Mouse (Mus musculus) neural tube, embryonic 14.5 days (tissue): ENCODE data around the gene Rcc2. TPM values are rescaled to one million over a fixed set of nuclear protein-coding genes. Genes with fewer than 3 reads are reported as not detected.

Experiments used
- ATAC-seq: fragments of 200-750 bp; cut with Nextera tagmentation; 2 replicates; pipeline ENCODE4 v1.8.0; 2017; ENCODE audit warnings: low read depth, mild to moderate bottlenecking, moderate TSS enrichment, moderate library complexity
- H3K27ac ChIP-seq: fragments of 300-500 bp; sonication (generic); 2 replicates; pipeline ENCODE4 v1.5.1; 2014; ENCODE audit warnings: low read depth, mild to moderate bottlenecking, control low read depth, low read length, moderate library complexity, mixed read lengths
- H3K27me3 ChIP-seq: fragments of 300-500 bp; sonication (generic); 2 replicates; pipeline ENCODE4 v1.6.1; 2014; ENCODE audit warnings: low read length; ENCODE audit not compliant: control insufficient read depth, insufficient read depth
- H3K36me3 ChIP-seq: fragments of 300-500 bp; sonication (generic); 2 replicates; pipeline ENCODE4 v1.6.1; 2014; ENCODE audit warnings: low read length, mixed read lengths; ENCODE audit not compliant: control insufficient read depth, insufficient read depth
- H3K4me1 ChIP-seq: fragments of 300-500 bp; sonication (generic); 2 replicates; pipeline ENCODE4 v1.6.1; 2014; ENCODE audit warnings: low read length; ENCODE audit not compliant: control insufficient read depth, insufficient read depth
- H3K4me2 ChIP-seq: fragments of 300-500 bp; sonication (generic); 2 replicates; pipeline ENCODE4 v1.6.1; 2014; ENCODE audit warnings: mild to moderate bottlenecking, low read depth, low read length, control low read depth
- H3K4me3 ChIP-seq: fragments of 300-500 bp; sonication (generic); 2 replicates; pipeline ENCODE4 v1.5.1; 2014; ENCODE audit warnings: low read depth, low read length, control low read depth, mixed read lengths
- H3K9ac ChIP-seq: fragments of 300-500 bp; sonication (generic); replicated peaks from 2 replicates; pipeline ENCODE4 v1.6.1; 2014; ENCODE audit warnings: low read depth, mild to moderate bottlenecking, control low read depth, low read length, mixed read lengths
- H3K9me3 ChIP-seq: fragments of 300-500 bp; sonication (generic); 2 replicates; pipeline ENCODE4 v1.6.1; 2016; ENCODE audit warnings: low read length; ENCODE audit not compliant: control insufficient read depth
- WGBS: fragments of 180-500 bp; shearing (Covaris S2); extraction: QIAGEN DNeasy Blood & Tissue Kit; methylation state at CpG from one replicate; pipeline ENCODE4 v1.1.7; 2014; 5-methylcytosine and 5-hydroxymethylcytosine counted together
- polyA plus RNA-seq: library from polyadenylated mRNA; unstranded; fragments of >200 nt; fragmentation: Nextera tagmentation; extraction: Ambion mirVana; gene quantifications from 2 replicates; pipeline ENCODE4 v1.2.1, GENCODE M21; 2014

The Rcc2 gene
- polyA plus RNA-seq, 1 experiment from 2014 or later: 9.2 TPM

- Histone ChIP-seq H3K36me3 (peaks cover 70% of the 10 kb centered on the region), H3K4me3 (no peak overlapping the region), H3K9me3 (no peaks in the 10 kb centered on the region), H3K4me2 (no peak overlapping the region), H3K27ac (peak overlapping the region; percentile 36; the same call in 1 of the 2 replicates), H3K27me3 (no peaks in the 10 kb centered on the region), H3K4me1 (peaks cover 7% of the 10 kb centered on the region; the same call in 1 of the 2 replicates), H3K9ac (no peak overlapping the region)
- WGBS: 29% methylated on average over 29 of the region's 29 CpGs
- ATAC-seq: peak; percentile 91
Measured at GRCm38 (mm10) chr4:140713480-140714365, 13.4 kb downstream of the Rcc2 start.

- Histone ChIP-seq H3K27ac (no peak overlapping the region), H3K27me3 (no peaks in the 10 kb centered on the region), H3K4me1 (peaks cover 7% of the 10 kb centered on the region; the same call in 1 of the 2 replicates), H3K4me2 (no peak overlapping the region), H3K9ac (no peak overlapping the region), H3K9me3 (no peaks in the 10 kb centered on the region), H3K4me3 (no peak overlapping the region), H3K36me3 (peaks cover 69% of the 10 kb centered on the region)
- WGBS: 84% methylated on average over 5 of the region's 5 CpGs
- no peak for ATAC-seq
Measured at GRCm38 (mm10) chr4:140714586-140714985, 14.2 kb downstream of the Rcc2 start.

GRCm38 (mm10) chr4:140716994-140717393, 16.7 kb downstream of the Rcc2 start:
- no peak for ATAC-seq
- Histone ChIP-seq H3K4me1 (peaks cover 7% of the 10 kb centered on the region; the same call in 1 of the 2 replicates), H3K9me3 (no peaks in the 10 kb centered on the region), H3K9ac (no peak overlapping the region), H3K4me2 (no peak overlapping the region), H3K4me3 (no peak overlapping the region), H3K27ac (no peak overlapping the region), H3K27me3 (no peaks in the 10 kb centered on the region), H3K36me3 (peaks cover 70% of the 10 kb centered on the region)
- WGBS: 92% methylated on average over 11 of the region's 11 CpGs

- H3K36me3 ChIP-seq: peaks cover 66% of the 10 kb centered on the region
- H3K4me1 ChIP-seq: peaks cover 4% of the 10 kb centered on the region; the same call in 1 of the 2 replicates
- no peaks in the 10 kb centered on the region for H3K27me3 ChIP-seq
- WGBS: 93% methylated on average over 9 of the region's 9 CpGs
- no peak for ATAC-seq
- H3K4me3 ChIP-seq: no peak overlapping the region
- no peaks in the 10 kb centered on the region for H3K9me3 ChIP-seq
- H3K4me2 ChIP-seq: no peak overlapping the region
- H3K27ac ChIP-seq: no peak overlapping the region
- H3K9ac ChIP-seq: no peak overlapping the region
Measured at GRCm38 (mm10) chr4:140718436-140718835, 18.1 kb downstream of the Rcc2 start.

GRCm38 (mm10) chr4:140720091-140720490, 19.8 kb downstream of the Rcc2 start:
- ATAC-seq: no peak
- Histone ChIP-seq H3K9ac (no peak overlapping the region), H3K36me3 (peaks cover 62% of the 10 kb centered on the region), H3K4me1 (no peaks in the 10 kb centered on the region), H3K4me3 (no peak overlapping the region), H3K4me2 (no peak overlapping the region), H3K9me3 (no peaks in the 10 kb centered on the region), H3K27ac (no peak overlapping the region), H3K27me3 (no peaks in the 10 kb centered on the region)
- WGBS: 93% methylated on average over 5 of the region's 5 CpGs

GRCm38 (mm10) chr4:140721968-140722490, 21.7 kb downstream of the Rcc2 start:
- 91% methylated on average over 20 of the region's 20 CpGs for WGBS
- ATAC-seq: no peak
- H3K27me3 ChIP-seq: no peaks in the 10 kb centered on the region
- H3K4me2 ChIP-seq: no peak overlapping the region
- H3K4me1 ChIP-seq: no peaks in the 10 kb centered on the region
- H3K27ac ChIP-seq: no peak overlapping the region
- no peaks in the 10 kb centered on the region for H3K9me3 ChIP-seq
- H3K9ac ChIP-seq: no peak overlapping the region
- H3K36me3 ChIP-seq: peaks cover 45% of the 10 kb centered on the region
- H3K4me3 ChIP-seq: no peak overlapping the region

- Histone ChIP-seq H3K36me3 (peaks cover 42% of the 10 kb centered on the region), H3K4me2 (no peak overlapping the region), H3K27me3 (no peaks in the 10 kb centered on the region), H3K4me3 (no peak overlapping the region), H3K9me3 (no peaks in the 10 kb centered on the region), H3K4me1 (no peaks in the 10 kb centered on the region), H3K27ac (no peak overlapping the region), H3K9ac (no peak overlapping the region)
- WGBS: 79% methylated on average over 9 of the region's 9 CpGs
- ATAC-seq: no peak
Measured at GRCm38 (mm10) chr4:140722710-140723109, 22.4 kb downstream of the Rcc2 start.

- WGBS: 87% methylated on average over 9 of the region's 9 CpGs
Measured at GRCm38 (mm10) chr4:140723192-140723591, 22.9 kb downstream of the Rcc2 start.

GRCm38 (mm10) chr4:140723801-140724200, 23.5 kb downstream of the Rcc2 start:
- no peaks in the 10 kb centered on the region for H3K4me1 ChIP-seq
- peaks cover 31% of the 10 kb centered on the region; the same call in 1 of the 2 replicates for H3K36me3 ChIP-seq
- no peaks in the 10 kb centered on the region for H3K9me3 ChIP-seq
- no peak; the same call in 1 of the 2 replicates for ATAC-seq
- no peak overlapping the region for H3K4me2 ChIP-seq
- H3K27me3 ChIP-seq: no peaks in the 10 kb centered on the region
- H3K27ac ChIP-seq: 0 out of 2 replicates have a peak overlapping the region, but pooled peaks have one; percentile 23
- WGBS: 53% methylated on average over 5 of the region's 5 CpGs
- H3K9ac ChIP-seq: no peak overlapping the region
- no peak overlapping the region for H3K4me3 ChIP-seq

More at GRCm38 (mm10) chr4:140723192-140723591, 22.9 kb downstream of the Rcc2 start:
- H3K9me3 ChIP-seq: no peaks in the 10 kb centered on the region
- H3K27me3 ChIP-seq: no peaks in the 10 kb centered on the region
- no peaks in the 10 kb centered on the region for H3K4me1 ChIP-seq
- no peak overlapping the region for H3K4me2 ChIP-seq
- no peak for ATAC-seq
- H3K9ac ChIP-seq: no peak overlapping the region
- H3K27ac ChIP-seq: no peak overlapping the region
- H3K36me3 ChIP-seq: peaks cover 37% of the 10 kb centered on the region
- H3K4me3 ChIP-seq: no peak overlapping the region
